Mouse (Mus musculus) left cerebral cortex, adult 2 months (tissue): ENCODE measurements around the gene Lzts2. TPM values are rescaled to one million over a fixed set of nuclear protein-coding genes. Genes with fewer than 3 reads are reported as not detected.

Experiments
- DNase-seq, 2 experiments: peaks; one replicate each; pipeline ENCODE4 v3.0.0; 2021 to 2022; ENCODE audit warnings: low spot score in 2 of 2, mixed read lengths in 1 of 2; ENCODE audit errors: extremely low spot score in 1 of 2
- H3K27ac ChIP-seq: fragments of 200-600 bp; 2 replicates; pipeline ENCODE4 v1.8.1; 2022
- H3K4me3 ChIP-seq: fragments of 200-600 bp; 2 replicates; pipeline ENCODE4 v1.8.1; 2022
- CTCF ChIP-seq: fragments of 200-600 bp; IDR thresholded peaks from 2 replicates; pipeline ENCODE4 v1.8.1; 2022; ENCODE audit warnings: antibody characterized with exemption, mild to moderate bottlenecking, moderate library complexity
- intact Hi-C: fragments of 180-260 bp; cut with DNase I; formaldehyde crosslinking; loops from one replicate; pipeline ENCODE4 v1.15.1; 2025
- total RNA-seq, 2 experiments: library from RNA; stranded (reverse); gene quantifications; 2 replicates each; pipeline ENCODE4 v1.2.3; 2021

Lzts2 gene
- total RNA-seq, 2 experiments from 2014 or later, result 36.5 to 39.1 TPM

DNA sequence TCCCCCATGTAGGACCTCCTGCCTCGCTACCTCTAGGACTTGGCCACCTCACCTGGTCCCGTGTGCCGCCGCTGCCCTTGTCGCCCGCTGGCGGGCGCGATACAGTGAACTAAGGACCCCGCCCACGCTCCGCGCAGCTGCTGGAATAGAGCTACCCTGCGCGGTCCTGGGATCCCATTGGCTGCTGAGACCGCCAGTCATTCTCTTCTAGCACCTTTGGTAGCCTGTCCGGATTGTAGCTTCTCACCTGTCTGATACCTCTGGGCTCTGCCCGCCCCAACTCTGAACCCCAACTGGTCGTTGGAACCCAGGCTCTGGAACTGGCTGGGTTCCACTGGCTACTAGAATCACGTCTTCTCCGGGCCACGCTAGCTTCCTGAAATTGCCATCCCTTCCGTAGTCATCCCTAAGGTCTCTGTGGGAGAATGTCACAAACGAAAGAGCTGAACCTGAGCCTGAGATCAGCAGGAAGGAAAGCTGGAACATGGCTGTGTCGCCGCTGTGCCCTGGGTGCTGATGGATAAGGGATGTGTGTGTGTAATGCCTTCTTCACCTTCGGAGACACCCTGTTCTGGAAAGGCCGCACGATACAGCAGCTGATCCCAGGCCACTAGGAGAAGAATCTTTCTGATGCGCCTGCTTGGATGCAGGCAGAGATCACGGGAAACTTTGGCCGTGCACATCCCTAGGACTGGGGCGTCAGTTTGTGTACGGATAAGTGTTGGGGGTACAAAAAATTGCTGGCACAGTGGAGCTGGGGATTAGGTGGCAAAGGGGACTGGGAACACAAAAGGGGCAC is 32.5 kb downstream of the Lzts2 start:
- H3K27ac ChIP-seq, result peak overlapping the region; percentile 98
- intact Hi-C loops, result no loop called here
- H3K4me3 ChIP-seq, result peak overlapping the region; percentile 62
- peak; percentile 79 to 88 for DNase-seq
- no peak; the same call in 1 of the 2 replicates for TF ChIP-seq CTCF

GRCm38 (mm10) chr19:45047417-45047934 is 33.3 kb downstream of the Lzts2 start, which contains the start of gene Sfxn3:
Gene Sfxn3 (plus strand): TSS chr19:45047503.
- TF ChIP-seq CTCF, result peak; percentile 84
- DNase-seq, result peak; percentile 91 to 93
- H3K4me3 ChIP-seq, result peak within 1 kb of the TSS; percentile 62
- H3K27ac ChIP-seq, result peak within 1 kb of the TSS; percentile 98
- intact Hi-C loops, result no loop called here

- H3K27ac ChIP-seq, result peak overlapping the region; percentile 98
- TF ChIP-seq CTCF, result no peak
- intact Hi-C loops, result loop anchor here (1.0 kb wide), 1 partner anchor 31 kb away; no protein-coding TSS in a partner anchor
- peak overlapping the region; percentile 62 for H3K4me3 ChIP-seq
- peak; percentile 76 to 81 for DNase-seq
Measured at GRCm38 (mm10) chr19:45047935-45048643, 33.9 kb downstream of the Lzts2 start.

GRCm38 (mm10) chr19:45048644-45049365 is 34.6 kb downstream of the Lzts2 start:
- H3K4me3 ChIP-seq, result peak overlapping the region; percentile 62
- no peak for TF ChIP-seq CTCF
- peak overlapping the region; percentile 98 for H3K27ac ChIP-seq
- no peak for DNase-seq
- intact Hi-C loops, result loop anchor here (1.0 kb wide), 1 partner anchor 32 kb away; no protein-coding TSS in a partner anchor

DNA sequence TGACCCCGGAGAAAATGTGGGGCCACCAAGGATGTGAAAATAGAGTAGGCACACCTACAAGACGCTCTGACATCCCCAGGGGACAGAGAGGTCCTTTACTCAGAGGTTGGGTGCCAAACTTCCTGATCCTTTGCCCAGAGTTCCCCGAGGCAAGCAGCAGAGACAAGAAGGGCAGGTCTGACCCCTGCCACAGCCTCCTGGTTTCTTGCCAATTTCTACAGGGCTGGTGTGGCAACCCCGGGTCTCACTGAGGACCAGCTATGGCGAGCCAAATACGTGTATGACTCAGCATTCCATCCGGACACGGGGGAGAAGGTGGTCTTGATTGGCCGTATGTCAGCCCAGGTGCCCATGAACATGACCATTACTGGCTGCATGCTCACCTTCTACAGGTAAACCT is 35.3 kb downstream of the Lzts2 start:
- TF ChIP-seq CTCF, result no peak
- peak overlapping the region; percentile 94 for H3K27ac ChIP-seq
- intact Hi-C loops, result no loop called here
- DNase-seq, result no peak
- peak overlapping the region; percentile 48 for H3K4me3 ChIP-seq

DNA sequence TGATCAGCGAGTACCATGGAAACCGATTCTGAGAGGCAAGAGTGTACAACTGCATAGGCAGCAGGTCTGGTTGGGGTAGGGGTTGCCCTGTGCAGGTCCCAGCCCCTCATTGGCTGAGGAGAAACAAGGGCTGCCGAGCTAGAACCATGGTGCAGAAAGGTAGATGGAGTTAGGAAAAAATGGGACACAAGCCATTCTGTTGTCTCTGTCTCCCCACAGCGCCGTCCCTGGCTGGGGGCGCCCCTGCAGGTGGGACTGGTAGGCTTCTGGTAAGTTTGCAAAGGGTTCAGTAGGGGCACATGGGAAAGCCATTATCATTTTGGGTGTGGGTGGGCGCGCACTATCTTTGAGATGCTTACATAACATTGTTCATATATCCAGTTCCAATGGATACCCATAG is 39.2 kb downstream of the Lzts2 start:
- no peak; the same call in 1 of the 2 replicates for TF ChIP-seq CTCF
- H3K4me3 ChIP-seq, result no peak overlapping the region
- DNase-seq, result no peak
- H3K27ac ChIP-seq, result peak overlapping the region; percentile 69
- intact Hi-C loops, result no loop called here

- no peak for TF ChIP-seq CTCF
- intact Hi-C loops, result no loop called here
- Histone ChIP-seq H3K27ac (peak overlapping the region; percentile 84), H3K4me3 (no peak overlapping the region)
- DNase-seq, result peak in 1 of 2 experiments; percentile 38
Measured at GRCm38 (mm10) chr19:45054892-45055690, 40.9 kb downstream of the Lzts2 start.

DNA sequence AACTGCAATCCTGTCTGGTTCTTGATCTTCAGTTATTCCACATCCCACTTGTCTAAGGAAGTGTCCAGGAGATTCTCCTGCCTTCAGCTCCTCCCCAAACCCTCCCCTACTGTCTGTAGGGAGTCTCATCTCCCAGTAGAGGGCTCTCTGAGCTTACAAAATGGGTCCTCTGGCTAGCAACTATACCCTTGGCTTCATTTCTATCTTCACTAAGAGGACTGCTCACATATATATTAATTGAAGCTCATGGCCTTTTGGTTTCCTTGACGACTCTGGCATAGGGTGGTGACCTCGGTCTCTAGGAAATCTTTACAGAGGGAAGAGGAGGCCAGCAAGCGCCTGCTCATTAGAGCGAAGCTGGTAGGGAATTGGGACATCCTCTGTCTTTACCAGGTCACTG is 42.1 kb downstream of the Lzts2 start:
- intact Hi-C loops, result no loop called here
- peak overlapping the region; percentile 75 for H3K27ac ChIP-seq
- H3K4me3 ChIP-seq, result no peak overlapping the region
- TF ChIP-seq CTCF, result peak; percentile 76
- DNase-seq, result no peak

DNA sequence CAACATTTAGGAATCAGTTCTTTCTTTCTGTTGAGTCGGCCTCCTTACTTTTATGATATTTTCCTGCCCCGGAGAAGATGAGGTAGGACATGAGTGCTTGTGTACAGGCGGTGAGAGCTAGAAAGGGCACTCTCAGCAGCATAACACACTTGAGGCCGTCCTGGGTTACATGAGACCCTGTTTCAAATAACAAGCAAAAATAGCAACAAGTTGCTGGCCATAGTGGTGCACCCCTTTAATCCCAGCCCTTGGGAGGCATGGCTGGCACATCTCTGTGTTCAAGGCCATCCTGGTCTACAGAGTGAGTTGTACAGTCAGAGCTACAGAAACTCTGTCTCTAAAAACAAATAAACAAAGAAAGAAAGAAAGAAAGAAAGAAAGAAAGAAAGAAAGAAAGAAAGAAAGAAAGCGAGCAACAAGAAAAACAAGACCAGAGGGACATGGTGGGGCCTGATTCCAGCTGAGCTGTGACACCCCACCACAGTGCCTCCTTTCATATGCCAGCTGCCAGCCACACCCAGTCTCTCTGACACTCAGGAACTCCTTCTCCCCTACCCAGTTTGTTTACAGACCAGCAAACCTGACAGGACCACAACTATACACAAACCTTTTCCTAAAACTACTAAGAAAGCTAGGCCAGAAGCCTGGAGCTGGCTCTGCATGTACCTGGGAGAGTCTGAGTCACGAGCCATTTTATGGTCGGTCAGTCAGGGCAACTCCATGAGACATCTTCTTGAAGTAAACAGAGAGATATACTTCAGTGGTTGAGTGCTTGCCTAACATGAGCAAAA is 42.9 kb downstream of the Lzts2 start:
- intact Hi-C loops, result no loop called here
- Histone ChIP-seq H3K4me3 (no peak overlapping the region), H3K27ac (peak overlapping the region; percentile 94)
- DNase-seq, result no peak
- TF ChIP-seq CTCF, result no peak

GRCm38 (mm10) chr19:45057724-45058112 is 43.5 kb downstream of the Lzts2 start:
- Histone ChIP-seq H3K4me3 (peak overlapping the region; percentile 46), H3K27ac (peak overlapping the region; percentile 94)
- intact Hi-C loops, result loop anchor here (2.0 kb wide), 1 partner anchor 17 kb away; the partner anchor contains the start of gene Kazald1
- no peak for DNase-seq
- no peak for TF ChIP-seq CTCF
